Mouse (Mus musculus) MEL (cell line): Measurements from ENCODE around the gene Vgll4. TPM values are rescaled to one million over a fixed set of nuclear protein-coding genes. Genes with fewer than 3 reads are reported as not detected.

ENCODE experiments used
- DNase-seq: peaks from one replicate; pipeline ENCODE4 v3.0.0; 2011; ENCODE audit warnings: low read depth, low spot score
- H3K27ac ChIP-seq: 2 replicates; pipeline ENCODE4 v1.5.1; 2012; ENCODE audit warnings: low read depth, mild to moderate bottlenecking, control low read depth, low read length, moderate library complexity; ENCODE audit not compliant: control insufficient read depth
- H3K27me3 ChIP-seq, 2 experiments: fragments of 150-350 bp in 1 of 2; sonication (generic) in 1 of 2; 2 replicates each; pipeline ENCODE4 v1.6.1; 2012; ENCODE audit warnings: low read length in 2 of 2, mild to moderate bottlenecking in 2 of 2, improper control_type of control experiment in 1 of 2, moderate library complexity in 1 of 2; ENCODE audit not compliant: insufficient read depth in 2 of 2, control insufficient read depth in 1 of 2
- H3K36me3 ChIP-seq, 2 experiments: 2 replicates each; pipeline ENCODE4 v1.6.1; 2012 to 2014; ENCODE audit warnings: low read length in 2 of 2, improper control_type of control experiment in 1 of 2, inconsistent platforms in 1 of 2, mild to moderate bottlenecking in 1 of 2; ENCODE audit not compliant: insufficient read depth in 2 of 2, control insufficient read depth in 1 of 2
- H3K4me1 ChIP-seq, 2 experiments: fragments of 150-350 bp in 1 of 2; sonication (generic) in 1 of 2; 2 replicates each; pipeline ENCODE4 v1.6.1; 2012; ENCODE audit warnings: low read length in 2 of 2, improper control_type of control experiment in 1 of 2, mild to moderate bottlenecking in 1 of 2; ENCODE audit not compliant: insufficient read depth in 2 of 2, control insufficient read depth in 1 of 2
- H3K4me3 ChIP-seq, 2 experiments: fragments of 150-350 bp in 1 of 2; sonication (generic) in 1 of 2; 2 replicates each; pipeline ENCODE4 v1.5.1; 2012; ENCODE audit warnings: low read depth in 2 of 2, low read length in 2 of 2, mild to moderate bottlenecking in 2 of 2, moderate library complexity in 2 of 2, control low read depth in 1 of 2, improper control_type of control experiment in 1 of 2; ENCODE audit not compliant: control insufficient read depth in 1 of 2, insufficient read depth in 1 of 2
- H3K79me2 ChIP-seq: 2 replicates; pipeline ENCODE4 v1.6.1; 2012; ENCODE audit warnings: mild to moderate bottlenecking, low read length, moderate library complexity; ENCODE audit not compliant: control insufficient read depth, poor library complexity, insufficient read depth
- H3K9ac ChIP-seq: 2 replicates; pipeline ENCODE4 v1.6.1; 2012; ENCODE audit warnings: low read depth, mild to moderate bottlenecking, control low read depth, low read length, moderate library complexity; ENCODE audit not compliant: control insufficient read depth, poor library complexity, severe bottlenecking
- H3K9me3 ChIP-seq: fragments of 150-350 bp; sonication (generic); replicated peaks from 2 replicates; pipeline ENCODE4 v1.6.1; 2012; ENCODE audit warnings: mild to moderate bottlenecking, low read length, improper control_type of control experiment, moderate library complexity; ENCODE audit not compliant: insufficient read depth
- BHLHE40 ChIP-seq: IDR thresholded peaks from 2 replicates; pipeline ENCODE4 v1.6.1; 2012; ENCODE audit warnings: low read depth, mild to moderate bottlenecking, inconsistent platforms, low read length, improper control_type of control experiment, borderline replicate concordance
- CHD1 ChIP-seq: IDR thresholded peaks from 2 replicates; pipeline ENCODE4 v1.6.1; 2012; ENCODE audit warnings: low read depth, mild to moderate bottlenecking, inconsistent platforms, low read length, improper control_type of control experiment
- CHD2 ChIP-seq: IDR thresholded peaks from 2 replicates; pipeline ENCODE4 v1.6.1; 2011; ENCODE audit warnings: low read length, improper control_type of control experiment
- CTCF ChIP-seq, 3 experiments: IDR thresholded peaks in 2 of 3; conservative IDR thresholded peaks in 1 of 3; 2 replicates each; pipeline ENCODE4 v1.5.1; 2011 to 2012; ENCODE audit warnings: low read length in 3 of 3, low read depth in 2 of 3, mild to moderate bottlenecking in 2 of 3, improper control_type of control experiment in 1 of 3, inconsistent platforms in 1 of 3, mixed read lengths in 1 of 3, moderate library complexity in 1 of 3; ENCODE audit not compliant: control insufficient read depth in 1 of 3, insufficient read depth in 1 of 3, poor library complexity in 1 of 3, severe bottlenecking in 1 of 3
- E2F4 ChIP-seq: IDR thresholded peaks from 2 replicates; pipeline ENCODE4 v1.6.1; 2011; ENCODE audit warnings: low read depth, low read length, improper control_type of control experiment, borderline replicate concordance
- ELF1 ChIP-seq: IDR thresholded peaks from 2 replicates; pipeline ENCODE4 v1.6.1; 2014; ENCODE audit warnings: low read depth, mild to moderate bottlenecking, inconsistent platforms, low read length, improper control_type of control experiment, moderate library complexity
- ETS1 ChIP-seq: IDR thresholded peaks from 2 replicates; pipeline ENCODE4 v1.6.1; 2012; ENCODE audit warnings: low read depth, mild to moderate bottlenecking, inconsistent platforms, low read length, improper control_type of control experiment, moderate library complexity
- GABPA ChIP-seq: IDR thresholded peaks from 2 replicates; pipeline ENCODE4 v1.6.1; 2012; ENCODE audit warnings: low read depth, mild to moderate bottlenecking, inconsistent platforms, low read length, improper control_type of control experiment, moderate library complexity
- HCFC1 ChIP-seq: IDR thresholded peaks from 2 replicates; pipeline ENCODE4 v1.6.1; 2012; ENCODE audit warnings: low read depth, mild to moderate bottlenecking, inconsistent platforms, low read length, improper control_type of control experiment, moderate library complexity
- KAT2A ChIP-seq: conservative IDR thresholded peaks from 2 replicates; pipeline ENCODE4 v1.6.1; 2012; ENCODE audit warnings: low read depth, low read length, improper control_type of control experiment, inconsistent platforms
- MAFK ChIP-seq: IDR thresholded peaks from 2 replicates; pipeline ENCODE4 v1.6.1; 2011; ENCODE audit warnings: low read depth, mild to moderate bottlenecking, low read length, improper control_type of control experiment, borderline replicate concordance
- MAX ChIP-seq: IDR thresholded peaks from 2 replicates; pipeline ENCODE4 v1.6.1; 2011; ENCODE audit warnings: low read length, improper control_type of control experiment
- MEF2A ChIP-seq: IDR thresholded peaks from 2 replicates; pipeline ENCODE4 v1.6.1; 2014; ENCODE audit warnings: low read depth, mild to moderate bottlenecking, inconsistent platforms, low read length, improper control_type of control experiment; ENCODE audit not compliant: poor library complexity, insufficient replicate concordance, severe bottlenecking; ENCODE audit errors: extremely low read depth
- MXI1 ChIP-seq: IDR thresholded peaks from 2 replicates; pipeline ENCODE4 v1.6.1; 2011; ENCODE audit warnings: mild to moderate bottlenecking, low read depth, low read length, improper control_type of control experiment
- MYC ChIP-seq: IDR thresholded peaks from 2 replicates; pipeline ENCODE4 v1.6.1; 2011; ENCODE audit warnings: low read depth, mild to moderate bottlenecking, low read length, improper control_type of control experiment, moderate library complexity
- NELFE ChIP-seq: IDR thresholded peaks from 2 replicates; pipeline ENCODE4 v1.6.1; 2011; ENCODE audit warnings: low read depth, low read length, improper control_type of control experiment
- RCOR1 ChIP-seq: IDR thresholded peaks from 2 replicates; pipeline ENCODE4 v1.6.1; 2012; ENCODE audit warnings: low read depth, mild to moderate bottlenecking, inconsistent platforms, low read length, improper control_type of control experiment
- SIN3A ChIP-seq: IDR thresholded peaks from 2 replicates; pipeline ENCODE4 v1.6.1; 2012; ENCODE audit warnings: low read length, improper control_type of control experiment, inconsistent platforms
- SMC3 ChIP-seq: IDR thresholded peaks from 2 replicates; pipeline ENCODE4 v1.6.1; 2011; ENCODE audit warnings: low read depth, low read length, improper control_type of control experiment
- TCF12 ChIP-seq: IDR thresholded peaks from 2 replicates; pipeline ENCODE4 v1.6.1; 2014; ENCODE audit warnings: low read depth, mild to moderate bottlenecking, inconsistent platforms, low read length, improper control_type of control experiment, moderate library complexity
- UBTF ChIP-seq: IDR thresholded peaks from 2 replicates; pipeline ENCODE4 v1.6.1; 2012; ENCODE audit warnings: low read depth, mild to moderate bottlenecking, inconsistent platforms, low read length, improper control_type of control experiment, moderate library complexity, borderline replicate concordance; ENCODE audit not compliant: insufficient read depth
- ZC3H11A ChIP-seq: IDR thresholded peaks from 2 replicates; pipeline ENCODE4 v1.6.1; 2012; ENCODE audit warnings: low read depth, mild to moderate bottlenecking, inconsistent platforms, low read length, improper control_type of control experiment
- ZKSCAN1 ChIP-seq: IDR thresholded peaks from 2 replicates; pipeline ENCODE4 v1.6.1; 2012; ENCODE audit warnings: low read depth, mild to moderate bottlenecking, inconsistent platforms, low read length, improper control_type of control experiment, moderate library complexity
- ZNF384 ChIP-seq: IDR thresholded peaks from 2 replicates; pipeline ENCODE4 v1.6.1; 2012; ENCODE audit warnings: low read depth, mild to moderate bottlenecking, inconsistent platforms, low read length, improper control_type of control experiment
- polyA plus RNA-seq, 2 experiments: library from polyadenylated mRNA; stranded (reverse) in 1 of 2; unstranded in 1 of 2; fragments of >175 nt in 1 of 2; fragments of >200 nt in 1 of 2; gene quantifications; 2 replicates each; pipeline versions ENCODE4 v1.2.1 to v1.2.4; 2012; ENCODE audit warnings: low replicate concordance in 2 of 2, low read depth in 1 of 2; ENCODE audit not compliant: insufficient read length in 2 of 2, insufficient read depth in 1 of 2, missing spikeins in 1 of 2
- total RNA-seq: library from RNA; depleted of rRNA; stranded (reverse); fragments of 300-350 nt; gene quantifications from 2 replicates; pipeline ENCODE4 v1.2.3, GENCODE M21; 2012

Gene Vgll4
- total and polyA plus RNA-seq, 3 experiments, result 18.1 to 21.5 TPM; not detected in 1

DNA sequence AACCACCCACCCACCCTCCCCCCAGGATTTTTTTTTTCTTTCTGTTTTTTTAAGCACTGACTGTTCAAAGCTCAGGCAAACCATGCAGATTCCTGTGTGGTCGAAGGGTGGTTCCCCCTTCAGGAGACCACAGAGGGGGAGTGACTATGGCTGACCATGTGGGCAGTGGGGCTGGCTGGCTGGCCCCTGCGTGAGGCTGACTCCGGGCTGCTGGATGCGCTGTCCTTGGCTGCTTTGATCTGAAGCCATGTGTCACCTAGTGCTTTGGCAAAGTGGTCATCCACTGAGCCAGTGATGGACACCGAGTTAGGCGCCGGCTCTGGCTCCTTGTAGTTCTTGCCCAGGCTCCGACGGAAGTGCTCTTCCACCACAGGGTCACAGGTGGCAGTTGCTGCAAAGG, 107.7 kb downstream of the Vgll4 start:
- TF ChIP-seq ETS1 (no peak), ZC3H11A (no peak), ZNF384 (no peak), CTCF (IDR thresholded peaks at IDR 0.05 in 2 of 3, conservative IDR thresholded peaks at IDR 0.05 in 1 of 3; ENCODE audit: control insufficient read depth in 1 of 3, insufficient read depth in 1 of 3, low read depth in 2 of 3, low read length in 3 of 3, poor library complexity in 1 of 3, severe bottlenecking in 1 of 3) (no peak), HCFC1 (no peak), CHD2 (no peak), CHD1 (no peak), SMC3 (no peak), RCOR1 (no peak), GABPA (no peak), KAT2A (no peak), TCF12 (no peak), MEF2A (no peak)
- Histone ChIP-seq H3K79me2 (no peaks in the 10 kb centered on the region), H3K9ac (no peak overlapping the region), H3K9me3 (no peaks in the 10 kb centered on the region), H3K36me3 (no peaks in the 10 kb centered on the region), H3K4me3 (no peak overlapping the region), H3K27me3 (no peaks in the 10 kb centered on the region), H3K4me1 (no peaks in the 10 kb centered on the region), H3K27ac (no peak overlapping the region)
- DNase-seq, result no peak

DNA sequence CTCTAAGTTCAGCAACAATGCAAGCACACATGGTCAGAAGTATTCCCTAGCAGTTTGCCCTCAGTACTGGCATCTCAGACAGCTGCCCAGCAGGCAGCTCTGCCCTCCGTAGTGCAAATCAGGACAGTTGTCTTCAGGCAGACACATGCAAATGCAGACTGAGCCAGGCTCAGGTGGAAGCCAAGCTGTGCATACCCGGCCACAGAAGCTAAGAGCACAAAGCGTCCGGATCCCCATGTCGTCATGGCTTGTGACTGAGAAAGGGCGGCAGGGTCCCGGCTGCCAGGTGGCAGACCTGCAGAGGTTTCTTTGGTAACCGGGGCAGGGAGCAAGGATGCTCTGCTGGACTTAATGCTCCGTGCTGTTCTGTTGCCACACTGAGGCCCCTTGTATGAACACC, 108.2 kb downstream of the Vgll4 start:
- Histone ChIP-seq H3K79me2 (no peaks in the 10 kb centered on the region), H3K36me3 (no peaks in the 10 kb centered on the region), H3K27me3 (no peaks in the 10 kb centered on the region), H3K4me1 (no peaks in the 10 kb centered on the region), H3K9me3 (no peaks in the 10 kb centered on the region), H3K27ac (no peak overlapping the region), H3K4me3 (no peak overlapping the region), H3K9ac (no peak overlapping the region)
- no peak for TF ChIP-seq SIN3A
- no peak for TF ChIP-seq E2F4
- TF ChIP-seq MYC, result no peak
- no peak for TF ChIP-seq ZKSCAN1
- no peak for TF ChIP-seq NELFE
- no peak for TF ChIP-seq ELF1
- no peak for TF ChIP-seq BHLHE40
- TF ChIP-seq MAFK, result no peak
- TF ChIP-seq UBTF, result no peak
- TF ChIP-seq MAX, result no peak
- TF ChIP-seq CHD2, result no peak
- TF ChIP-seq HCFC1, result no peak
- no peak for TF ChIP-seq SMC3
- TF ChIP-seq ETS1, result no peak
- no peak for TF ChIP-seq MXI1
- no peak for DNase-seq
